Mouse (Mus musculus) layer of hippocampus, adult 18-20 months (tissue): ENCODE measurements at regions not wholly inside any gene's neighbourhood (a gene's known extent, or its start where the extent isn't known, plus 50 kb on each side); places are given as distances from the start of the nearest gene placed in this dataset.
A peak's percentile ranks its signal among the peaks of the same experiment; 100 is the strongest.

Experiments
- DNase-seq, 2 experiments: peaks; one replicate each; pipeline ENCODE4 v3.0.0; 2022; ENCODE audit warnings: low spot score in 2 of 2

GRCm38 (mm10) chr14:68806646-68807045 is 487.5 kb downstream of the Synb start:
- DNase-seq: no peak

- no peak for DNase-seq
These were observed 509.7 kb downstream of the Synb start for GRCm38 (mm10) chr14:68784395-68784794.

GRCm38 (mm10) chr14:68783216-68783615 is 510.9 kb downstream of the Synb start:
- DNase-seq: no peak

GRCm38 (mm10) chr14:68770411-68770810 is 523.7 kb downstream of the Synb start:
- DNase-seq: no peak

- DNase-seq: no peak
These were observed 531.2 kb downstream of the Synb start for GRCm38 (mm10) chr14:68762916-68763315.

- no peak for DNase-seq
These were observed 549.4 kb downstream of the Synb start for GRCm38 (mm10) chr14:68744661-68745060.

- DNase-seq: no peak
These were observed 555.6 kb downstream of the Synb start for GRCm38 (mm10) chr14:68738474-68738873.

- peak; percentile 75 to 89 for DNase-seq
These were observed 558.3 kb downstream of the Synb start for GRCm38 (mm10) chr14:68735756-68736155.

GRCm38 (mm10) chr14:68721156-68721555 is 572.9 kb downstream of the Synb start:
- DNase-seq: no peak

GRCm38 (mm10) chr14:68719429-68720160 is 574.5 kb downstream of the Synb start:
- no peak for DNase-seq

- DNase-seq: no peak
These were observed 575.3 kb downstream of the Synb start for GRCm38 (mm10) chr14:68718846-68719245.
